Mouse (Mus musculus) C2C12 (cell line): ENCODE measurements around the gene Ppm1h.

Source experiments
- CEBPB ChIP-seq: IDR thresholded peaks from one replicate; pipeline ENCODE4 v1.6.1; 2011; ENCODE audit warnings: low read depth, mild to moderate bottlenecking, control low read depth, moderate library complexity
- CTCF ChIP-seq: IDR thresholded peaks from one replicate; pipeline ENCODE4 v1.5.1; 2011; ENCODE audit not compliant: control insufficient read depth, insufficient read depth, insufficient read length
- MAX ChIP-seq: IDR thresholded peaks from one replicate; pipeline ENCODE4 v1.6.1; 2011; ENCODE audit warnings: mild to moderate bottlenecking, control low read depth
- MYOG ChIP-seq: IDR thresholded peaks from one replicate; pipeline ENCODE4 v1.6.1; 2011; ENCODE audit not compliant: control insufficient read depth, insufficient read length; ENCODE audit errors: extremely low read depth

- TF ChIP-seq CTCF (no peak), CEBPB (no peak), MYOG (no peak), MAX (no peak)
Observed at GRCm38 (mm10) chr10:122789648-122790170, 111.1 kb downstream of the Ppm1h start.
